In genomic region chr13:113433456-113433855, GRCm38 (mm10) we compare ENCODE assay signal across 22 mouse cellular contexts.
DNase-seq lines count a peak whose midpoint lies in the region; ATAC-seq and TF ChIP-seq lines count a peak whose summit lies in the region.
"Had no signal": no experiment of that assay in that cellular context is flagged by ENCODE, and none has a peak within 500 bp of the region (broad histone marks: within the 10 kb centered on the region; RNA-seq: fewer than 3 reads in every experiment).

No protein-coding gene starts in this region.

- no peak overlapping the region for H3K4me2 ChIP-seq in liver, postnatal 0 days (ENCODE audit: low read depth, low read length)
- no peak overlapping the region for H3K4me2 ChIP-seq in liver, embryonic 12.5 days
- no peak overlapping the region for H3K4me2 ChIP-seq in hindbrain, embryonic 13.5 days
- H3K4me2 ChIP-seq: hindbrain, embryonic 15.5 days; limb, embryonic 12.5 days; lung, embryonic 15.5 days had no signal

- ATAC-seq in liver, postnatal 0 days = peak; percentile 55; the same call in 1 of the 2 replicates
- ATAC-seq in liver, embryonic 12.5 days = no peak
- peak; percentile 70 to 72 for ATAC-seq in hematopoietic stem cell, adult 5-6 weeks (replicated peaks in 1 of 2; ENCODE audit: insufficient read depth in 1 of 2, low FRiP score in 2 of 2, low TSS enrichment in 1 of 2, low read depth in 1 of 2, poor library complexity in 2 of 2, severe bottlenecking in 2 of 2)
- no peak for ATAC-seq in hindbrain, embryonic 13.5 days (ENCODE audit: low FRiP score)
- ATAC-seq: forebrain, embryonic 14.5 days had no signal

- H3K27me3 ChIP-seq in liver, postnatal 0 days (ENCODE audit: insufficient read depth, low read length) = no peaks in the 10 kb centered on the region
- no peaks in the 10 kb centered on the region for H3K27me3 ChIP-seq in liver, embryonic 12.5 days (replicated peaks)
- no peaks in the 10 kb centered on the region for H3K27me3 ChIP-seq in hindbrain, embryonic 13.5 days
- H3K27me3 ChIP-seq: CH12.LX; hindbrain, embryonic 15.5 days; limb, embryonic 12.5 days; lung, embryonic 15.5 days had no signal

- TF ChIP-seq CTCF in liver, postnatal 0 days (IDR thresholded peaks at IDR 0.05; ENCODE audit: low read depth) = no peak

- 30% methylated on average over 5 of the region's 5 CpGs for WGBS in liver, postnatal 0 days (ENCODE audit: insufficient replicate concordance)
- WGBS in liver, embryonic 12.5 days (ENCODE audit: insufficient replicate concordance) = 14% methylated on average over 5 of the region's 5 CpGs
- WGBS in hindbrain, embryonic 13.5 days = 77% methylated on average over 5 of the region's 5 CpGs

- DNase-seq in heart, adult 11 months = peak; percentile 90
- DNase-seq in heart, postnatal 10 days = no peak
- no peak for DNase-seq in liver, postnatal 0 days
- DNase-seq in 416B (ENCODE audit: low read depth) = peak; percentile 29
- no peak for DNase-seq in testis, postnatal 10 days (ENCODE audit: low spot score)
- DNase-seq: adrenal gland, adult 2 months; cerebellum, adult 18-20 months; cerebellum, postnatal 36 days; heart, adult 18-20 months; kidney, adult 18-20 months; kidney, postnatal 10 days; right cerebral cortex, adult 18-20 months; thymus, postnatal 25 days had no signal

- no peaks in the 10 kb centered on the region for H3K9me3 ChIP-seq in liver, postnatal 0 days (ENCODE audit: low read length)
- H3K9me3 ChIP-seq in liver, embryonic 12.5 days (replicated peaks) = no peaks in the 10 kb centered on the region
- H3K9me3 ChIP-seq in hindbrain, embryonic 13.5 days = no peaks in the 10 kb centered on the region
- H3K9me3 ChIP-seq: hindbrain, embryonic 15.5 days; limb, embryonic 12.5 days; lung, embryonic 15.5 days had no signal

- peak; percentile 19; the same call in 1 of the 2 replicates for TF ChIP-seq EP300 in liver, postnatal 0 days (IDR thresholded peaks at IDR 0.05; ENCODE audit: low read depth)

- H3K27ac ChIP-seq in liver, postnatal 0 days (ENCODE audit: low read depth) = peak overlapping the region; percentile 52; the same call in 1 of the 2 replicates
- H3K27ac ChIP-seq in liver, embryonic 12.5 days = no peak overlapping the region; the same call in 1 of the 2 replicates
- no peak overlapping the region for H3K27ac ChIP-seq in hindbrain, embryonic 13.5 days
- H3K27ac ChIP-seq: hindbrain, embryonic 15.5 days; limb, embryonic 12.5 days; lung, embryonic 15.5 days had no signal

- no peak overlapping the region for H3K4me3 ChIP-seq in liver, postnatal 0 days (ENCODE audit: low read depth, low read length)
- no peak overlapping the region for H3K4me3 ChIP-seq in liver, embryonic 12.5 days
- H3K4me3 ChIP-seq in hindbrain, embryonic 13.5 days = no peak overlapping the region
- H3K4me3 ChIP-seq: erythroblast, embryonic 14.5 days; hindbrain, embryonic 15.5 days; limb, embryonic 12.5 days; lung, embryonic 15.5 days had no signal

- H3K4me1 ChIP-seq in liver, postnatal 0 days (ENCODE audit: insufficient read depth) = 0 out of 2 replicates have a peak, but pooled peaks cover 6% of the 10 kb centered on the region
- peaks cover 5% of the 10 kb centered on the region; the same call in 1 of the 2 replicates for H3K4me1 ChIP-seq in liver, embryonic 12.5 days
- H3K4me1 ChIP-seq in hindbrain, embryonic 13.5 days (replicated peaks) = no peaks in the 10 kb centered on the region
- H3K4me1 ChIP-seq: hindbrain, embryonic 15.5 days; limb, embryonic 12.5 days; lung, embryonic 15.5 days had no signal

- no peak overlapping the region for H3K9ac ChIP-seq in liver, postnatal 0 days (replicated peaks)
- no peak overlapping the region for H3K9ac ChIP-seq in liver, embryonic 12.5 days
- no peak overlapping the region for H3K9ac ChIP-seq in hindbrain, embryonic 13.5 days
- H3K9ac ChIP-seq: hindbrain, embryonic 15.5 days; limb, embryonic 12.5 days; lung, embryonic 15.5 days had no signal

- H3K36me3 ChIP-seq in liver, postnatal 0 days (replicated peaks; ENCODE audit: insufficient read depth, low read length) = no peaks in the 10 kb centered on the region
- H3K36me3 ChIP-seq in liver, embryonic 12.5 days = no peaks in the 10 kb centered on the region
- no peaks in the 10 kb centered on the region for H3K36me3 ChIP-seq in hindbrain, embryonic 13.5 days
- H3K36me3 ChIP-seq: hindbrain, embryonic 15.5 days; limb, embryonic 12.5 days; lung, embryonic 15.5 days had no signal

- intact Hi-C loops in heart, postnatal 10 days (cut with DNase I) = loop anchor here (5.0 kb wide), 1 partner anchor 76 kb away; no protein-coding TSS in a partner anchor

Comparison
In these comparisons a context has a peak if more than half of its experiments do, and no peak if none do; other contexts are left out.
1. DNase-seq: peak in heart, adult 11 months (single experiment) and 416B (single experiment); none in heart, postnatal 10 days (0 of 2), liver, postnatal 0 days (single experiment) and testis, postnatal 10 days (single experiment).
2. ATAC-seq: peak in liver, postnatal 0 days (single experiment) and hematopoietic stem cell, adult 5-6 weeks (2 of 2); none in liver, embryonic 12.5 days (single experiment) and hindbrain, embryonic 13.5 days (single experiment).